Mouse (Mus musculus) spleen, postnatal 4 days (tissue): ENCODE results near the gene Perm1.

ENCODE experiments used
- DNase-seq, 2 experiments: peaks; one replicate each; pipeline ENCODE4 v3.0.0; 2022; ENCODE audit warnings: low spot score in 2 of 2

The Perm1 gene

GRCm38 (mm10) chr4:156200623-156201475 is 14.8 kb upstream of the Perm1 start, which contains the start of gene Isg15:
Isg15 (minus strand) TSS chr4:156200818.
- no peak for DNase-seq

- peak in 1 of 2 experiments; percentile 54 for DNase-seq
These were observed 13.2 kb upstream of the Perm1 start for GRCm38 (mm10) chr4:156202462-156202893.

GRCm38 (mm10) chr4:156203001-156203412 is 12.7 kb upstream of the Perm1 start, which contains the start of gene AW011738:
AW011738 (plus strand) TSS chr4:156203304.
- DNase-seq, result peak; percentile 70 to 82

GRCm38 (mm10) chr4:156203413-156204131 is 12.1 kb upstream of the Perm1 start:
- DNase-seq, result no peak

- DNase-seq, result no peak
These were observed 6.8 kb upstream of the Perm1 start for GRCm38 (mm10) chr4:156208872-156209271.

- no peak for DNase-seq
These were observed 5.6 kb upstream of the Perm1 start for GRCm38 (mm10) chr4:156209963-156210635.

GRCm38 (mm10) chr4:156213134-156213533 is 2.5 kb upstream of the Perm1 start:
- DNase-seq, result no peak

GRCm38 (mm10) chr4:156216196-156216595 is 528 bp downstream of the Perm1 start:
- DNase-seq, result no peak

- peak in 1 of 2 experiments; percentile 60 for DNase-seq
These were observed 1.5 kb downstream of the Perm1 start for GRCm38 (mm10) chr4:156217022-156217669.

GRCm38 (mm10) chr4:156217838-156218237 is 2.2 kb downstream of the Perm1 start:
- DNase-seq, result peak in 1 of 2 experiments; percentile 77

- peak in 1 of 2 experiments; percentile 57 for DNase-seq
These were observed 4.3 kb downstream of the Perm1 start for GRCm38 (mm10) chr4:156219936-156220335.

GRCm38 (mm10) chr4:156224276-156224675 is 8.6 kb downstream of the Perm1 start:
- DNase-seq, result no peak

- DNase-seq, result peak in 1 of 2 experiments; percentile 61
These were observed 12.2 kb downstream of the Perm1 start for GRCm38 (mm10) chr4:156227752-156228392.

GRCm38 (mm10) chr4:156228393-156229024 is 12.8 kb downstream of the Perm1 start:
- DNase-seq, result peak in 1 of 2 experiments; percentile 61

- no peak for DNase-seq
These were observed 18.4 kb downstream of the Perm1 start for GRCm38 (mm10) chr4:156234021-156234501.

GRCm38 (mm10) chr4:156234701-156235213 is 19.1 kb downstream of the Perm1 start, which contains the start of gene Plekhn1:
Plekhn1 (minus strand) TSS chr4:156234857.
- DNase-seq, result peak; percentile 77 to 90

- no peak for DNase-seq
These were observed 19.7 kb downstream of the Perm1 start for GRCm38 (mm10) chr4:156235360-156235770.

- peak; percentile 92 to 95 for DNase-seq
These were observed 20.3 kb downstream of the Perm1 start, which contains the start of gene Noc2l for GRCm38 (mm10) chr4:156235808-156236533. Noc2l (plus strand) TSS chr4:156236010.
